Mouse (Mus musculus) embryo, embryonic 11 days (tissue): ENCODE measurements around the gene Adck1.
"Not testable (repeated sequence)": the region's sequence is repeated elsewhere in the genome, so short reads cannot be mapped to it uniquely, and the experiment has no call there.

ENCODE experiments used
- DNase-seq: peaks from one replicate; pipeline ENCODE4 v3.0.0-alpha.2; 2015

Adck1 gene

GRCm38 (mm10) chr12:88428735-88429134 is 68.4 kb downstream of the Adck1 start:
- DNase-seq: no peak

- DNase-seq: no peak
These were observed 71.9 kb downstream of the Adck1 start for GRCm38 (mm10) chr12:88432277-88432676.

- no peak for DNase-seq
These were observed 72.8 kb downstream of the Adck1 start for GRCm38 (mm10) chr12:88433171-88433570.

- DNase-seq: no peak
These were observed 76.8 kb downstream of the Adck1 start for GRCm38 (mm10) chr12:88436962-88437750.

GRCm38 (mm10) chr12:88441922-88442809 is 81.8 kb downstream of the Adck1 start:
- DNase-seq: peak; percentile 20

- no peak for DNase-seq
These were observed 83.7 kb downstream of the Adck1 start for GRCm38 (mm10) chr12:88444040-88444439.

GRCm38 (mm10) chr12:88445471-88445870 is 85.1 kb downstream of the Adck1 start:
- no peak for DNase-seq

- DNase-seq: no peak
These were observed 90.6 kb downstream of the Adck1 start for GRCm38 (mm10) chr12:88450658-88451563.

GRCm38 (mm10) chr12:88454701-88455410 is 94.5 kb downstream of the Adck1 start:
- peak; percentile 28 for DNase-seq

- no peak for DNase-seq
These were observed 96.7 kb downstream of the Adck1 start for GRCm38 (mm10) chr12:88457021-88457420.

- DNase-seq: no peak
These were observed 98.6 kb downstream of the Adck1 start for GRCm38 (mm10) chr12:88458936-88459335.

- DNase-seq: no peak
These were observed 99.1 kb downstream of the Adck1 start for GRCm38 (mm10) chr12:88459461-88459860.

- DNase-seq: no peak
These were observed 100.7 kb downstream of the Adck1 start for GRCm38 (mm10) chr12:88461026-88461425.

GRCm38 (mm10) chr12:88463588-88464290 is 103.4 kb downstream of the Adck1 start:
- no peak for DNase-seq

GRCm38 (mm10) chr12:88466801-88467200 is 106.4 kb downstream of the Adck1 start:
- no peak for DNase-seq

- DNase-seq: no peak
These were observed 106.9 kb downstream of the Adck1 start for GRCm38 (mm10) chr12:88467257-88467656.

- no peak for DNase-seq
These were observed 107.6 kb downstream of the Adck1 start for GRCm38 (mm10) chr12:88467935-88468465.

- DNase-seq: no peak
These were observed 108.3 kb downstream of the Adck1 start for GRCm38 (mm10) chr12:88468691-88469090.

GRCm38 (mm10) chr12:88471884-88472283 is 111.5 kb downstream of the Adck1 start:
- DNase-seq: not testable (repeated sequence)

- no peak for DNase-seq
These were observed 112.5 kb downstream of the Adck1 start for GRCm38 (mm10) chr12:88472832-88473231.

- no peak for DNase-seq
These were observed 113.4 kb downstream of the Adck1 start for GRCm38 (mm10) chr12:88473796-88474195.
